Mouse (Mus musculus) intestine, postnatal 0 days (tissue): ENCODE measurements at regions not wholly inside any gene's neighbourhood (a gene's known extent, or its start where the extent isn't known, plus 50 kb on each side); places are given as distances from the start of the nearest gene placed in this dataset.

ENCODE experiments used
- ATAC-seq: fragments of 200-750 bp; cut with Nextera tagmentation; 2 replicates; pipeline ENCODE4 v1.8.0; 2017; ENCODE audit warnings: mild to moderate bottlenecking, moderate TSS enrichment, moderate library complexity
- H3K27ac ChIP-seq: fragments of 300-500 bp; sonication (generic); 2 replicates; pipeline ENCODE4 v1.5.1; 2014; ENCODE audit warnings: mild to moderate bottlenecking, low read depth, low read length, moderate library complexity
- H3K27me3 ChIP-seq: fragments of 300-500 bp; sonication (generic); replicated peaks from 2 replicates; pipeline ENCODE4 v1.6.1; 2014; ENCODE audit warnings: low read length, mixed read lengths; ENCODE audit not compliant: control insufficient read depth, insufficient read depth
- H3K36me3 ChIP-seq: fragments of 300-500 bp; sonication (generic); 2 replicates; pipeline ENCODE4 v1.6.1; 2014; ENCODE audit warnings: mild to moderate bottlenecking, moderate library complexity; ENCODE audit not compliant: control insufficient read depth, insufficient read depth
- H3K4me1 ChIP-seq: fragments of 300-500 bp; sonication (generic); replicated peaks from 2 replicates; pipeline ENCODE4 v1.6.1; 2014; ENCODE audit warnings: antibody characterized with exemption, low read length, mixed read lengths; ENCODE audit not compliant: control insufficient read depth, insufficient read depth
- H3K4me2 ChIP-seq: fragments of 300-500 bp; sonication (generic); replicated peaks from 2 replicates; pipeline ENCODE4 v1.6.1; 2014; ENCODE audit warnings: low read depth, mild to moderate bottlenecking, moderate library complexity
- H3K4me3 ChIP-seq: fragments of 300-500 bp; sonication (generic); 2 replicates; pipeline ENCODE4 v1.5.1; 2014; ENCODE audit warnings: low read depth, low read length
- H3K9ac ChIP-seq: fragments of 300-500 bp; sonication (generic); 2 replicates; pipeline ENCODE4 v1.6.1; 2014; ENCODE audit warnings: mild to moderate bottlenecking, low read depth, low read length
- H3K9me3 ChIP-seq: fragments of 300-500 bp; sonication (generic); 2 replicates; pipeline ENCODE4 v1.6.1; 2016; ENCODE audit warnings: mixed run types; ENCODE audit not compliant: control insufficient read depth
- CTCF ChIP-seq: sonication (generic); IDR thresholded peaks from 2 replicates; pipeline ENCODE4 v1.5.1; 2016; ENCODE audit warnings: low read depth, mild to moderate bottlenecking, control low read depth, antibody characterized with exemption, moderate library complexity
- WGBS: fragments of 180-500 bp; shearing (Covaris S2); extraction: QIAGEN DNeasy Blood & Tissue Kit; methylation state at CpG from one replicate; pipeline ENCODE4 v1.1.7; 2014; 5-methylcytosine and 5-hydroxymethylcytosine counted together

DNA sequence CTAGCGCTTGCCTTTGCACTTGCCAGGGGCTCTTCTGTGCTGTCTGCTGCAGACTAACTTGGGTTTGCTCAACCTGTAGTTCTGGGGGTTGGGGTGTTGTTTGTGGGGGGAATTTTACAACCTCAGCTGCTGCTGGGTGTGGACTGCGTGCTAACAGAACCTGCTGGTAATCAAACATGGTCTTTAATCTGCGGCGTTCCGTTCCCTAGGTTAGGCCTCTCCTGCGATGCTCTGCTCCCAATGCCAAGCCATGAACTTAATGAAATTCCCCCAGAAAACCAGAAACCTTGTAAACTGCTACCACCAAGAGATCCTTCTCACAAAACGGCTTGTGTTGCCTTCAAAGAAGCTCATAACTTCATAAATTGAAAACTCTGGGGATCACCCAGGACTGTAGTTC is 262.9 kb upstream of the Gm12728 start:
- Histone ChIP-seq H3K9me3 (no peaks in the 10 kb centered on the region), H3K4me3 (no peak overlapping the region), H3K27ac (no peak overlapping the region), H3K4me2 (no peak overlapping the region), H3K9ac (no peak overlapping the region), H3K4me1 (no peaks in the 10 kb centered on the region), H3K27me3 (no peaks in the 10 kb centered on the region), H3K36me3 (no peaks in the 10 kb centered on the region)
- WGBS, result 56% methylated on average over 7 of the region's 7 CpGs
- ATAC-seq, result no peak
- TF ChIP-seq CTCF, result no peak

DNA sequence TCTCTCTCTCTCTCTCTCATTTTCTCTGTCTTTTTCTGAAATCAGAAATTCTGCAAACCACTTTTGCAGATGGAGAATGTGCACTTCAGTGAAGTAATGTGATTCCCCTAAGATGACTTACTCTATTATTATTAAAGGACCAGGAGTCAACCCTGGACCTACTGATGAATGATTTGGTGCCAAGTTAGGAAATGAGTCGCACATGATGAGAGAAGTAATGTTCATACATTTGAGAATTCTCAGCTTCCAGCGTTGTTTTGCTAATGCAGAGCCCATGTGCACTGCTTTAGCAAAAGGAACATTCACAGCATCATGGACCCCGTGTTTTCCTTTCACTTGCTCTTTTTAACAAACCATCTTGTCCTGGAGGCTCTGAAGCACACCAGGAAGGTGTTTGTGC is 262.4 kb upstream of the Gm12728 start:
- H3K27me3 ChIP-seq, result no peaks in the 10 kb centered on the region
- H3K9ac ChIP-seq, result no peak overlapping the region
- no peak for TF ChIP-seq CTCF
- no peaks in the 10 kb centered on the region for H3K9me3 ChIP-seq
- no peak overlapping the region for H3K4me3 ChIP-seq
- WGBS, result 84% methylated on average over 3 of the region's 3 CpGs
- ATAC-seq, result no peak
- H3K4me2 ChIP-seq, result no peak overlapping the region
- no peaks in the 10 kb centered on the region for H3K36me3 ChIP-seq
- H3K4me1 ChIP-seq, result no peaks in the 10 kb centered on the region
- no peak overlapping the region for H3K27ac ChIP-seq

DNA sequence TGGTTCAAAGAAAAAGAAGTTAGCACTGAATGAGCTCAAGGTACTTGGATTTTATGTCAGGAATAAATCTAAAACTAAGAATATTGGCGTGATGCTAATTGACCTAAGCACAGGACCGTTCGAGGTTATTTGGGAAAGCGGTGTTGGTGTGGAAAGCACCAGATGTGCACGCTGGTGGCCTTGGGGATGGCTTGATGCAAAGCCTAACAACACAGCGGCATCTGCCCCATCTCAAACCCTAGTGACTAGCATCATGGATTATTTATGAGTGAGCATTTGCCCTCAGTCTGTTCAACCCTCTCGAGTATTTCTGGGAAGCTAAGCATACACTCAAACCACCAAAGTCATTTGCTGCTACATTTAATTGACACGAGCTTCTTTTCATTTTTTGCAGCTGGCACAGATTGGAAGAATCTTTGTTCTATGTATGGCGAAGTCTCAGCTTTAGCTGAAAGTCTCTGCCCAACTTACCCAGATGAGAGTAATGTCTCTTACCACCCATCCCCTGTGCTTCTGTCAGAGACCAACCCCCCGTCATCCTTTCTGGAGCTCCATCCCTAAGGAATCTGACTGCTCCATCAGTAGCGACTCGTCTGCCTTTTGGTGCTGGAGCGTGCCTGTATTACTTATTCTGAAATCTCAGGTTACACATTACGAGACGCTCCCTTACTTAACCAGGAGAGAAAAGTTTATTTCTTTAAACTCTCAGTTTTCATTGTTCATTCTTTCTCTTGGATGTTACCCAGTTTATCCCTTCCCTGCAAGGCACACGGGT is 257.8 kb upstream of the Gm12728 start:
- ATAC-seq, result no peak
- TF ChIP-seq CTCF, result no peak
- Histone ChIP-seq H3K9me3 (no peaks in the 10 kb centered on the region), H3K4me2 (no peak overlapping the region), H3K4me1 (no peaks in the 10 kb centered on the region), H3K27ac (no peak overlapping the region), H3K4me3 (no peak overlapping the region), H3K27me3 (0 out of 2 replicates have a peak, but pooled peaks cover 4% of the 10 kb centered on the region), H3K36me3 (no peaks in the 10 kb centered on the region), H3K9ac (no peak overlapping the region)
- WGBS, result 77% methylated on average over 16 of the region's 16 CpGs

DNA sequence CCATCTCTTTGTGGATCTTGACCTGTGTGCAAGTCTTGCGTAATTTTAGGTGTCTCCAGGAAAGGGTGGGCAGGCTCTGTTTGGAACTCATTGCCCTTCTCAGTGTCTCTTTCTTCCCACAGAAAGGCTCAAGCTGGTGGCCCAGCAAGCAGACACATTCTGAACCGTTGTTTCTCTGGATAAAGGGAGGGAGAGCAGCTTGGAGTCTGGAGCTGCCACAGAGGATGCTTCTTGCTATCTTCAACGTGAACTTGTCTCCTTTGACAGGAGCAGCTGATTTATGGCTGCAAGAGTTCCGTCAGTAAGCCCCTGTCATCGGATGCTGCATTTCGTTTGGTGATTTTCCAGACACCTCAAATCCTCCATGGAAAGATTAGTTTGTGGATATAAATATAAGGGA is 254.2 kb upstream of the Gm12728 start:
- TF ChIP-seq CTCF, result no peak
- WGBS, result 46% methylated on average over 6 of the region's 6 CpGs
- H3K4me1 ChIP-seq, result no peaks in the 10 kb centered on the region
- no peak overlapping the region for H3K4me2 ChIP-seq
- H3K36me3 ChIP-seq, result no peaks in the 10 kb centered on the region
- 0 out of 2 replicates have a peak, but pooled peaks cover 4% of the 10 kb centered on the region for H3K27me3 ChIP-seq
- H3K9me3 ChIP-seq, result no peaks in the 10 kb centered on the region
- no peak overlapping the region for H3K27ac ChIP-seq
- H3K4me3 ChIP-seq, result no peak overlapping the region
- no peak for ATAC-seq
- H3K9ac ChIP-seq, result no peak overlapping the region

DNA sequence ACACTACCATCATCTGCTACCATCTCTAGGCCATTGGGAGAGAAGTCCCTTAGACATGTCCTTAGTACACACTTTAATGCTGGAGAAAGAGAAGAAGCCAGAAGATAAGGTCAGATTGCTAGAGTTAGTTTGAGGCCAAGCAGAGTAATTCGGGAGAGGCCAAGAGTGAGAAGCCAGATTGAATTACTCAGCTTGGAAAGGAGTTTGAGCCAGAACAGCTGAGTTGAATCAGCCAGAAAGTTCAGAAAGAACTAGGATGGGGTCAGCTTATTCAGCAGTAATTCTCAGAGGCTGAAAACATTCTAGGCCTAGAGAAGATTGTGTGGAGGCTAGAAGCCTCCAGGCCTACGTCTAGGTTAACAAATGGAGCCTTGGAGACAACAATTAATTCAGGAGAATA is 244.2 kb upstream of the Gm12728 start:
- Histone ChIP-seq H3K36me3 (no peaks in the 10 kb centered on the region), H3K9me3 (0 out of 2 replicates have a peak, but pooled peaks cover 3% of the 10 kb centered on the region), H3K4me2 (no peak overlapping the region), H3K9ac (no peak overlapping the region), H3K27me3 (no peaks in the 10 kb centered on the region), H3K4me1 (no peaks in the 10 kb centered on the region), H3K27ac (no peak overlapping the region), H3K4me3 (no peak overlapping the region)
- 74% methylated on average over 2 of the region's 2 CpGs for WGBS
- no peak for ATAC-seq
- TF ChIP-seq CTCF, result no peak

DNA sequence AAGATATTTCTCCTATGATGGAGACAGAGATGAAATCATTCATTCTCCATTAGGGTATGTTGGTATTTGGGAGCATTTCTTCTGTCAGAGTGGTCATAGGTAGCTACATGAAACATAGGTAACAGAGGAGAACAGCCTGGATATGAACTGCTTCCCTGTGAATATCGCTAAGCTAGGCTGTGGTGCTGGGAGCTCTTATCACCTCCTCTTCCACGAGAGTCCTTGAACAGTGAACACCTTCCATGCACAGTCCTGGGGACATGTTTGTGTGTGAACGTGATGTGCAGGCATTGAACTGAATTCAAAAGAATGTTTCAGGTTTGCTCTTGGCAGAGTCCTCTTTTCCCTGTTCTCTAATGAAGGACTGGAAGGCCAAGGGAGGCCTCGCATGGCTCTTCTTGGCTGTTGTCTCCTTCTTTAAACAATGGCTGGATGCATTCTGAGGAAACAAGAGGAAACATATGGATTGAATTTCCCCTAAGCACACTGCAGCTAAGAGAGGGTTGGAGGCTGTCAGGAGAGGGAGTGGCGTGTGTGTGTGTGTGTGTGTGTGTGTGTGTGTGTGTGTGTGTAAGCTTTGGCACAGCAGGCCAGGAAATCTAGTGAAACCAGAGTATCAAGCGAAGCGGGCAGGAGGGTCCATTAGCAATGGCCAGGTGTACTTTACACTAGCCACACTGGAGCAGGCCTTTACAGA is 239.8 kb upstream of the Gm12728 start:
- ATAC-seq, result no peak
- no peaks in the 10 kb centered on the region for H3K4me1 ChIP-seq
- no peak overlapping the region for H3K4me2 ChIP-seq
- H3K9me3 ChIP-seq, result 0 out of 2 replicates have a peak, but pooled peaks cover under 1% of the 10 kb centered on the region
- H3K27me3 ChIP-seq, result no peaks in the 10 kb centered on the region
- H3K9ac ChIP-seq, result no peak overlapping the region
- no peak for TF ChIP-seq CTCF
- WGBS, result 77% methylated on average over 7 of the region's 7 CpGs
- no peak overlapping the region for H3K27ac ChIP-seq
- H3K36me3 ChIP-seq, result no peaks in the 10 kb centered on the region
- H3K4me3 ChIP-seq, result no peak overlapping the region
